Mouse (Mus musculus): Measurements from ENCODE around the gene Clip3. TPM values are rescaled to one million over a fixed set of nuclear protein-coding genes. Genes with fewer than 3 reads are reported as not detected.

The Clip3 gene
- polyA plus RNA-seq, 1 experiment: 726 TPM

DNA sequence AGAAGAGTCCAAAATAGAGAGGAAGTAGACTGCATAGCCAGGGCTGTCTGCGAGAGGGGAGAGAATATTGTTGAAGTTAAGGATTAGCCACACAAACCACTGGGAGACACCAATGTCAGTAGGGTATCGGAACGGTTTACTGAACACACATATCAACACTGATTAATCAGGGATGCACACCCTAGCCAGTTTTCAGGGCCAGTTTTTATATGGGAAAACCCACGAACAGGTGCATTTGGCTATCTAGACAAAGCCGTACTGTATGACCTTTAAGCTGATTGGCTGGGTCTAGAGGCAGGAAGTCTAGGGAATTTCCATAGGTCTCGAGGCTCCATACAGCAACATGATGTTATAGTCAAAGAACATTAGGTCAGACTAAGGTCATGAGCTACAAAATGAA is 31.3 kb downstream of the Clip3 start:
- no peak for DNase-seq
- Histone ChIP-seq H3K27me3 (ENCODE audit: control insufficient read depth, insufficient read depth, low read length) (no peaks in the 10 kb centered on the region), H3K27ac (ENCODE audit: insufficient read depth, low read length) (no peak overlapping the region), H3K4me1 (ENCODE audit: control insufficient read depth, insufficient read depth, low read length) (peaks cover 13% of the 10 kb centered on the region), H3K4me3 (replicated peaks; ENCODE audit: insufficient read depth, low read depth, low read length) (no peak overlapping the region)
- WGBS: 14% methylated on average over 6 of the region's 6 CpGs
- TF ChIP-seq POLR2A (IDR thresholded peaks at IDR 0.05; ENCODE audit: borderline replicate concordance, insufficient read depth, low read length) (no peak), CTCF (IDR thresholded peaks at IDR 0.05; ENCODE audit: borderline replicate concordance, insufficient read depth, low read depth, low read length) (no peak)

DNA sequence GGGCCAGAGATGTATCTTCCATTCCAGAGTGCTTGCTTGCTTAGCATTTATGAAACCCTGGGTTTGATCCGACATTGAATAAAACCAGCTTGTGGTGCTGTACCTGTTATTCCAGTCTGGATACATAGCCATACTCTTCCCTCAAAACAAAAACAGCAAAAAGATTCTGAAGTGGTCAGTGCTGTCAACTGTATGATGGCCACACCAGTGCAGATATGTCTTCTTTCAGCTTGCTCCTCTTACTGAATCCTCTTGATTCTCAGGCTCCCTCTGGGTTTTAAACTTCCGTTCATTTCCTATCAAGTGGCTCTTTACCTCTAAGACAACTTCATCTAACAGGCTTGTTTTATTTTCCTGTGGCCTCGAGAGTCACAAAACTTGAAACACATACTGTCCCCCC is 32.3 kb downstream of the Clip3 start, which contains the start of gene Sdhaf1:
TSS of gene Sdhaf1 (minus strand) at position 101 of the 400 bp plus-strand sequence.
- 73% methylated on average over 3 of the region's 3 CpGs for WGBS
- Histone ChIP-seq H3K4me3 (replicated peaks; ENCODE audit: insufficient read depth, low read depth, low read length) (no peak within 1 kb of the TSS), H3K27me3 (ENCODE audit: control insufficient read depth, insufficient read depth, low read length) (no peaks in the 10 kb centered on the region), H3K4me1 (ENCODE audit: control insufficient read depth, insufficient read depth, low read length) (peaks cover 13% of the 10 kb centered on the region), H3K27ac (ENCODE audit: insufficient read depth, low read length) (peak within 1 kb of the TSS; percentile 17; the same call in 1 of the 2 replicates)
- no peak for DNase-seq
- TF ChIP-seq CTCF (IDR thresholded peaks at IDR 0.05; ENCODE audit: borderline replicate concordance, insufficient read depth, low read depth, low read length): no peak
- TF ChIP-seq POLR2A (IDR thresholded peaks at IDR 0.05; ENCODE audit: borderline replicate concordance, insufficient read depth, low read length): no peak

DNA sequence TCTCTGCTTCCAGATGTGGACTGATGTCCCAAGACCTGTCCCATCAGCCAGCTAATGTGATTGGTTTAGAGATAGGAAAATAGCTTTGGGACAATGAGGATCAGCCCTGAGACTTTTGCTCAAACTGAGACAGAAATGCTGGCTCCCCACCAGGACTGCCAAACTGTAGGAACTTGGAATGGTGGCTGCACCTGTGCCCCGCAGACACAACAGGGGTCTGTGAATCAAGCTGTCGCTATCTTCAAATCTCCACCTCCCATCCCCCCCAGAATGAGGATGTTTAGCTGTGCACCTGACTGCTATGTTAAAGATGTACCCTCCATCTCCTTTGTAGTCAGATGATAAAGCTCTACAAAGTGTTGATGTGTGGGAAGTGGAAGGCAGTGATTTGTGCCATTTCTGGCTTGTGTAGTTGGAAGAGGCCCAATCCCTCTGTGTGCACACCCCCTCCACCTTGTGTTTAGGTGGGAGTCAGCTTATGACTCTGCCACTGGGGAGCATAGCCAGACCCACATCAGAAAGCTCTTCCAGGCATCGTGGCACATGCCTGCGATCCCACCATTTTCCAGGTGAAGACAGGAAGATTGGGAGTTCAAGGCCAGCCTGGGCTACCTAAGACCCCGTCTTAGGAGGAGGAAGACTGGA is 32.9 kb downstream of the Clip3 start:
- Histone ChIP-seq H3K4me3 (replicated peaks; ENCODE audit: insufficient read depth, low read depth, low read length) (no peak overlapping the region), H3K27me3 (ENCODE audit: control insufficient read depth, insufficient read depth, low read length) (no peaks in the 10 kb centered on the region), H3K4me1 (ENCODE audit: control insufficient read depth, insufficient read depth, low read length) (peaks cover 8% of the 10 kb centered on the region; the same call in 1 of the 2 replicates), H3K27ac (ENCODE audit: insufficient read depth, low read length) (peak overlapping the region; percentile 17; the same call in 1 of the 2 replicates)
- TF ChIP-seq POLR2A (IDR thresholded peaks at IDR 0.05; ENCODE audit: borderline replicate concordance, insufficient read depth, low read length): no peak
- TF ChIP-seq CTCF (IDR thresholded peaks at IDR 0.05; ENCODE audit: borderline replicate concordance, insufficient read depth, low read depth, low read length): no peak
- DNase-seq: peak in 1 of 2 experiments; percentile 29
- WGBS: 48% methylated on average over 5 of the region's 5 CpGs

DNA sequence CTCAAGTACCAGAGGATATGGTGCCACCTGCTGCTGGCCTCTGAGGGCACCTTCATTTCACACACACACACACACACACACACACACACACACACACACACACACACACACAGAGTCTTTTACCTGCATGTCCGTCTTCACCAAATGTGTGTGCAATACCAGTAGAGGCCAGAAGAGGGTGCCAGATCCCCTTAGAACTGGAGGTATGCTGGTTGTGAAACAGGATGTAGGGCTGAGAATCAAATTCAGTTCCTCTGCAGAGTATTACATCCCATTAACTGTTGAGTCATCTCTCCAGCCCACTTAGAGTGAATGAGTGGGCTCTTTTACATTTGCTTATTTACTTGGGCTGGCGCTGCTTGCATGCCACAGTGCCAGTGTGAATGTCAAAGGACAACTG is 33.8 kb downstream of the Clip3 start:
- no peaks in the 10 kb centered on the region for H3K27me3 ChIP-seq (ENCODE audit: control insufficient read depth, insufficient read depth, low read length)
- TF ChIP-seq CTCF (IDR thresholded peaks at IDR 0.05; ENCODE audit: borderline replicate concordance, insufficient read depth, low read depth, low read length) (peak; percentile 46; the same call in 1 of the 2 replicates), POLR2A (IDR thresholded peaks at IDR 0.05; ENCODE audit: borderline replicate concordance, insufficient read depth, low read length) (no peak)
- no peak overlapping the region for H3K27ac ChIP-seq (ENCODE audit: insufficient read depth, low read length)
- peaks cover 7% of the 10 kb centered on the region; the same call in 1 of the 2 replicates for H3K4me1 ChIP-seq (ENCODE audit: control insufficient read depth, insufficient read depth, low read length)
- peak in 1 of 2 experiments; percentile 61 for DNase-seq
- no peak overlapping the region for H3K4me3 ChIP-seq (replicated peaks; ENCODE audit: insufficient read depth, low read depth, low read length)
- WGBS: 64% methylated on average over 2 of the region's 2 CpGs

DNA sequence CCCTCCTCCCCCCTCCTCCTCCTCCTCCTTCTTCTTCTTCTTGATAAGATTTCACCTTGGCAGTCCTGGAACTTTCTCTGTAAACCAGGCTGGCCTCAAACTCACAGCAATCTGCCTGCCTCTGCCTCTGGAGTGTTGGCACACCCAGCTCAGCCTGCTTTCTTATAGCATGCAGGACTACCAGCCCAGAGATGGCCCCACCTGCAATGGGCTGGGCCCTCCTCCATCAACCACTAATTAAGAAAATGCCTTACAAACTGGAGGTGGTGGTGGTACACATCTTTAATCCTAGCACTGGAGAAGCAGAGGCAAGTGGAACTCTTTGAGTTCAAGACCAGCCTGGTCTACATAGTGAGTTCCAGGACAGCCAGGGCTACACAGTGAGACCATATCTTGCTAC is 34.9 kb downstream of the Clip3 start:
- TF ChIP-seq POLR2A (IDR thresholded peaks at IDR 0.05; ENCODE audit: borderline replicate concordance, insufficient read depth, low read length): no peak
- TF ChIP-seq CTCF (IDR thresholded peaks at IDR 0.05; ENCODE audit: borderline replicate concordance, insufficient read depth, low read depth, low read length): no peak
- DNase-seq: no peak
- Histone ChIP-seq H3K27ac (ENCODE audit: insufficient read depth, low read length) (peak overlapping the region; percentile 39), H3K27me3 (ENCODE audit: control insufficient read depth, insufficient read depth, low read length) (no peaks in the 10 kb centered on the region), H3K4me1 (ENCODE audit: control insufficient read depth, insufficient read depth, low read length) (peaks cover 7% of the 10 kb centered on the region; the same call in 1 of the 2 replicates), H3K4me3 (replicated peaks; ENCODE audit: insufficient read depth, low read depth, low read length) (no peak overlapping the region)

DNA sequence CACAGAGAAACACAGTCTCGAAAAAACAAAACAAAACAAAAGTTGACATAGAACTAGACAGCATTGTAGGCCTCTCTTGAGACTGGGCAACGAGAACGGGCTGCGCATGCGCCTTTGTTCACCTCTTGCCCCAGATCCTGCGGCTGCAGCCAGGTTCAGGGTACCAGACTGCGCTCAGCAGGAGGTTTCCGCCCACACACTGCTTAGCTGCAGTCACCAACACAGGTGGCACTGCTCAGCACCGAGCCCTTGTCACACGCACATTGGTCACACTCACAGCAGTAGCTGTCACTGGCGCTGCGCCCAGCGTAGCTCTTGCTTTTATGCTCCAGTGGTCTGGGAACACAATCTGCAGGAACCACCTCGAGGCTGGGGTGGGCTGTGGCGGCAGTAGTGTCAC is 35.6 kb downstream of the Clip3 start:
- TF ChIP-seq CTCF (IDR thresholded peaks at IDR 0.05; ENCODE audit: borderline replicate concordance, insufficient read depth, low read depth, low read length) (no peak), POLR2A (IDR thresholded peaks at IDR 0.05; ENCODE audit: borderline replicate concordance, insufficient read depth, low read length) (0 out of 2 replicates have a peak, but pooled peaks have one; percentile 13)
- Histone ChIP-seq H3K4me1 (ENCODE audit: control insufficient read depth, insufficient read depth, low read length) (peaks cover 7% of the 10 kb centered on the region; the same call in 1 of the 2 replicates), H3K27ac (ENCODE audit: insufficient read depth, low read length) (peak overlapping the region; percentile 39), H3K27me3 (ENCODE audit: control insufficient read depth, insufficient read depth, low read length) (no peaks in the 10 kb centered on the region), H3K4me3 (replicated peaks; ENCODE audit: insufficient read depth, low read depth, low read length) (no peak overlapping the region)
- WGBS: 6% methylated on average over 15 of the region's 15 CpGs
- peak; percentile 97 to 98 for DNase-seq

DNA sequence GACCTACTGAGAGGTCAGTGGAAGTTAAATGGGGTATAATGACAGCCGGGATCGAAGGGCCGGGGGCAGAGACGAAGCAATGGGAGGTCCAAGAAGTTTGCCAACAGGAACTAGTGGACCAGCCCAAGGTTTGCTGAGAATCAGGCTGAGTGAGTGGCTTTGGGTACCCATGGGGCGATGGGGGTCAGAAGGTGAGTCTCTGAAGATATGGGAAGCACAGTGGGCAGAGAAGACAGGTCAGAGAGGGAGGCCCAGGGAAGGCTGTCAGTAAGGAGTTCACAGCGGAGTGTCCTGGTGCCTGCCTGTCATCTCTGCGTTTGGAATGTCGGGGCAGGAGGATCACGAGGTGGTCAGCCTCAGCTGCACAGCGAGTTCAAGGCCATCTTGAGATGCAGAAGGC is 36.9 kb downstream of the Clip3 start:
- H3K4me3 ChIP-seq (replicated peaks; ENCODE audit: insufficient read depth, low read depth, low read length): no peak overlapping the region
- TF ChIP-seq POLR2A (IDR thresholded peaks at IDR 0.05; ENCODE audit: borderline replicate concordance, insufficient read depth, low read length) (no peak), CTCF (IDR thresholded peaks at IDR 0.05; ENCODE audit: borderline replicate concordance, insufficient read depth, low read depth, low read length) (no peak)
- no peak overlapping the region for H3K27ac ChIP-seq (ENCODE audit: insufficient read depth, low read length)
- H3K27me3 ChIP-seq (ENCODE audit: control insufficient read depth, insufficient read depth, low read length): no peaks in the 10 kb centered on the region
- DNase-seq: no peak
- H3K4me1 ChIP-seq (ENCODE audit: control insufficient read depth, insufficient read depth, low read length): peaks cover 9% of the 10 kb centered on the region
- 64% methylated on average over 10 of the region's 10 CpGs for WGBS

DNA sequence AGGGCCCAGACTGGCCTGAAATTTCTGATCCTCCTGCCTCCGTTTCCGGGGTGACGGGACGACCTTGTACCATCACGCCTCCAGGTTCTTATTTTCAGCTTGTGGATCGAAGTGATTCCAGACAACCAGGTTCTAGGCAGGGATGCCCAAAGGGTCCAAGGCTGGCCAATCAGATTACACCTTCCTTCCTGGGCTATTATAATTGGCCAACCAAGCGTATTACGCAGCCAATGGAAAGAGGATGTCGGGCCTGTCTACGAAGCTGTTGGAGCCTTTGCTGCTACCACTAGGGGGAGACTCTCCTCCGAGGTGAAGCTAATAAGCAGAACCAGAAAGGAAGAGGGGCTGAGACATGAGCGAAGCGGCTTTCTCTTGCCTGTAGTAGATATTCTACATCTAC is 40.4 kb downstream of the Clip3 start:
- Histone ChIP-seq H3K4me1 (ENCODE audit: control insufficient read depth, insufficient read depth, low read length) (peaks cover 30% of the 10 kb centered on the region), H3K27me3 (ENCODE audit: control insufficient read depth, insufficient read depth, low read length) (no peaks in the 10 kb centered on the region), H3K27ac (ENCODE audit: insufficient read depth, low read length) (peak overlapping the region; percentile 75), H3K4me3 (replicated peaks; ENCODE audit: insufficient read depth, low read depth, low read length) (peak overlapping the region; percentile 71)
- TF ChIP-seq CTCF (IDR thresholded peaks at IDR 0.05; ENCODE audit: borderline replicate concordance, insufficient read depth, low read depth, low read length): peak; percentile 92
- TF ChIP-seq POLR2A (IDR thresholded peaks at IDR 0.05; ENCODE audit: borderline replicate concordance, insufficient read depth, low read length): peak; percentile 90; the same call in 1 of the 2 replicates
- peak; percentile 91 to 98 for DNase-seq
- WGBS: 3% methylated on average over 13 of the region's 13 CpGs

All from cerebellum, adult 2 months (tissue).